Mouse (Mus musculus) pancreas, adult 10 weeks (tissue): ENCODE data around the gene Fam20c. TPM values are rescaled to one million over a fixed set of nuclear protein-coding genes. Genes with fewer than 3 reads are reported as not detected.

Experiments used
- polyA plus RNA-seq: library from polyadenylated mRNA; stranded (reverse); fragments of 350-450 nt; fragmentation: Illumina TruSeq; extraction: RNeasy Lipid Tissue Mini Kit (QIAGEN cat#74804); gene quantifications from one replicate; pipeline ENCODE4 v1.2.3, GENCODE M21; 2015; ENCODE audit warnings: low read depth, low replicate concordance; ENCODE audit not compliant: insufficient read depth

Gene Fam20c
- 9.3 TPM for polyA plus RNA-seq

DNA sequence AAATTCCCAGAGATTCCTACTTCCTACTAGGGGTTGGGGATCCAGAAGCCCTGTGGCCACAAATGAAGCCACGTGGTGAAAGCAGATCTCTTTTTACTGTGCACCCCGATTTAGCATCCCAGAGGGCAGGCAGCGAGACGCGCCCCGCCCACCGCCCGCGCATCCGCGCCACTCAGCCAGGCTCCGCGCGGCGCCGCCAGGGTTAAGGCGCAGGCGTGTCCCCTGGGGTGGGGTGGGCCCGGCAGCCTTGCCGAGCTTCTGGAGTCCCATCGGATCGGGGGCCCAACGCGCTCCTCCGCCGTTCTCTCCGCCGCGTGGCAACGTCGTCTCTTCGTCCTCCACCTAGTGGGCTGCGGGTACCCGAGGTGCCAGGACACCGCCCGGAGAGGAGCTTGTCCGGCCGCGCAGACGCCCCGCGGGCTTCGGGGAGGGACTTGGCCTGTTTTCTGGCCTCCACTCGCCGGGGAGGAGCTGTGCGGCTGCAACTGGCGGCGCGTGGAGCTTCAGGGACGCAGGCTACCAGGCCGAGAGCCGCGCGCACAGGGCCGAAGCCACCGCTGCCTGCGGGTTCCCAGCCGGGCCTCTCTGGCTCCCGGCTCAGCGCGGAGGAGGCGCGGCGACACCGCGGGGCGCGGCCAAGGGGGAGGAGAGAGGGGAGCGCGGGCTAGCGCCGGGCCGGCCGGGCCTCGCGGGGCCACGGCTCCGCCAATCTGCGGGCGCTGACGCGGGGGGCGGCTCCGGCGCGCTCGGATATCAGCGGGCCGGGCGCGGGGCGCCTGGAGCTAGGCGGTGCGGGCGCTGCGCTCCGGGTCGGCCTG lies at the start of gene Fam20c:
Gene Fam20c, plus strand, starts transcription at position 212 of the 818 bp plus-strand sequence.

DNA sequence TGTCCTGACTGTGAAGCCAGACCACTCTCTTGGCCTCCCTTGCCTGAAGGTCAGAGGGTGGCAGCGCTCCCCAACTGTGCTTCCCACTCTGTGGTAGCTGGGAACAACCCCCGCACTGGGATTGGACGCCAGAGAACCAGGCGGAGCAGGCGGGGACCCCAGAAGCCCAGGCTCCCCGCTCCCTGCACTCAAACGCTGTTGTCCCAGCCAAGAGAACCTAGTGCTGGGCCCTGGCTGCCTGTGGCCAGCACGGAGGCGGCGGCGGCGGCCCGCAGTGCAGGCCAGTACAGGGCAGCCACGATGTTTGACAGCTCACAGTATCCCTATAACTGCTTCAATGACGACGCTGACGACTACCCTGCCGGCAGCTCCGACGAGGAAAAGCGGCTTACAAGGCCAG lies 65.5 kb downstream of the Fam20c start, which contains the start of gene Gm5294:
Gene Gm5294, plus strand, starts transcription at position 301 of the 400 bp plus-strand sequence.

Other genes with a start within 250 kb of the Fam20c start
- gene 1700123K08Rik, start 189.8 kb upstream of the Fam20c start, polyA plus RNA-seq: not detected
- 5.9 TPM for gene Zfp68, start 134.8 kb upstream of the Fam20c start, polyA plus RNA-seq
- gene A430033K04Rik, start 131.7 kb upstream of the Fam20c start, polyA plus RNA-seq: 2.2 TPM
- not detected for gene Gm5294, start 65.6 kb downstream of the Fam20c start, polyA plus RNA-seq
- 19.8 TPM for gene Pdgfa, start 242.9 kb downstream of the Fam20c start, polyA plus RNA-seq